Mouse (Mus musculus) gastrocnemius, adult 18-20 months (tissue): ENCODE measurements around the gene Dusp5. TPM values are rescaled to one million over a fixed set of nuclear protein-coding genes. Genes with fewer than 3 reads are reported as not detected.

Experiments used
- DNase-seq: peaks from one replicate; pipeline ENCODE4 v3.0.0; 2021; ENCODE audit warnings: low spot score
- total RNA-seq, 2 experiments: library from RNA; stranded (reverse); gene quantifications; 2 replicates each; pipeline ENCODE4 v1.2.3; 2021

The Dusp5 gene
- total RNA-seq, 2 experiments from 2014 or later = 0.84 to 1.2 TPM

DNA sequence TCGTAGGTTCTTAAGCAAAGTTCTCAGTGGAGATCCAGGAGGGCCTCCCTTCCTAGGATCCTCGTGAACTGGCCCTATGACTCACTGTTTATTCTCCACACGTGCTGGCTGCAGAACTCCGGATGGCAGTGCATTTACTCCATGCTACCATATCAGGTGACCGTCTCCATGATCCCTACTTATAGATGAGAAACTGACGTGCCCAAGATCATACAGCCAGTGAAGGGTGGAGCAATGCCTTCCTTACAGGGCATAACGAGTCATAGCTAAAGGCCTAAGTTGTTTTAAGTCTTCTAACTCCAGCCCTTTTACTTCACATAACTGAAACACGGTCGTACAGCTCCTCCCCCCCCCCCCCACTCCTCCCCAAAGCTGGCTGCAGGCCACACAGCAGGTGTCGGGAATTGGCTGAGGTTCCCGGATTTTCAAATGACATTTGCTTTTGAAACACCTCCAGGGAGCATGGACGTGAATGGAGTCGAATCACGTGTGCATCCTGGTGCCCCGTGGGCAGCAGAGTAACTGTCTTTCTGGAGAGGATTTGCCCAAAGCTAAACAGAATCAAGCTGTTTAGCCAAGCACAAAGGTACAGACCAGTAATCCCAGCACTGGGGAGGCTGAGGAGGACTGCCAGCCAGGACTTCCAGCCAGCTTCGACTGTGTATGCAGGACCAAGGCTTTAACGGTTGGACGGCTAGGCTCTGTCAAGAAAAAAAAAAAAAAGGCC is 11.4 kb upstream of the Dusp5 start:
- DNase-seq = no peak

DNA sequence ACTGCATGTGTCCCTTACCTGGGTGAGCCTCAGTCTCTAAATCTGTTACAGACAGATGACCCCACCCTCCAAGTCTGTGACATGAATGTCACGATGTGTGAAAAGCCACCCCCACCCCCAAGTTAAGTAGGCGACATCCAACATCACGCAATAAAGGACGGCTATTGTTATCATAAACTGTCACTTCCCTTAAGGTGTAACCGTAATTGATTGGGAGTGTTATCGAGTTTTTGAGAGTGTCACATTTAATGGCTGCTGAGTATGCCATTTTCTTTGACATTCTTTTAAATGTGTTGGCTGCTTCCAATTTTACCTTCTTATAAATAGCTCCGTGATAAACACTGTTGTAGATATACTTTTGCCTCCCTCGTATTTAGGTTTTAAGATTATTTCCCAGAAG is 9.4 kb upstream of the Dusp5 start:
- DNase-seq = no peak

DNA sequence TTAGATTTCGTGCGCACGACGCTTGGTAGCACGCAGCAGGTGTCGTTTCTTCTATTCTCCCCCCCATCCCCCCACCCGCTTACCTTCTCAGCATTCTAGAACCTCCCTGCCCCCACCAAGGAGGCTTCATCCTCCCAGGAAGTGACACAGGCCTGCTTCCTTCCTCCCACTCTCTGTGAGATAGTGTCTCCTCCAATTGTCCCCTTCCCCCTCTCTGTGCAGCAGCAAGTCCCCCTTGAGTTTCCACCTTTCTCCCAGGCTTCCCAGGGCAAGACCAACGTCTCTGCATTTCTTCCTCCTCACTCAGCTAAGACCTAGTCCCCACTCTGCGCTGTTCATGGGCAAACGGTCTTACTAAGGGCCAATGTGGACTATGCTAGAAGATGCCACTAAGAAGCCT is 8.9 kb upstream of the Dusp5 start:
- no peak for DNase-seq

DNA sequence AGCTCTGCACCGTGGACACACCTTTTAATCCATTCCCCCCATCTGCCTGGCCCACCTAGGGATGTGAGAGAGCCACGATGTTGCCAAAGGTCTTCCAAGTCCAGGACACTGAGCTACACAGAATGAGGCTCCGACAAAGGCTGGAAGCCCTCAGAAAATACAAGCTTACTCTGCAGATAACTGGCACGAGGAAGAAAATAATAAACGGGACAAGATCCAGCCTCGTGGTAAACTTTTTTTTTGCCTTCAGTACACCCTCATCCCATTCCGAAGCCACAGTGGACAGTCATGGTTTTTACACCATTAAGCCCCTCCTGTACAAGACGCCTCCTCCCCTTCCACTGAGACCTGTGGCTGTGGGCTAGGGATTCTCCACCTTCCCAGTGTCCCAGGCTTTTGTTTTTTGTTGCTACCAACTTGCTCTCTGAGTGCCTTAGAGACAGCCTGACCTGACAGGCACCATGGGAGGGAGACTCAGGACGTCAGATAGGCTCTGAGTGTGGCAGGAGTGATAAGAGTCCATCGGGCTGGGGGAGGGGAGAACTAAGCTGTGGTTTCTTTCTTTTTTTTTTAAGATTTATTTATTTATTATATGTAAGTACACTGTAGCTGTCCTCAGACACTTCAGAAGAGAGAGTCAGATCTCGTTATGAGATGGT is 7.6 kb upstream of the Dusp5 start:
- no peak for DNase-seq

DNA sequence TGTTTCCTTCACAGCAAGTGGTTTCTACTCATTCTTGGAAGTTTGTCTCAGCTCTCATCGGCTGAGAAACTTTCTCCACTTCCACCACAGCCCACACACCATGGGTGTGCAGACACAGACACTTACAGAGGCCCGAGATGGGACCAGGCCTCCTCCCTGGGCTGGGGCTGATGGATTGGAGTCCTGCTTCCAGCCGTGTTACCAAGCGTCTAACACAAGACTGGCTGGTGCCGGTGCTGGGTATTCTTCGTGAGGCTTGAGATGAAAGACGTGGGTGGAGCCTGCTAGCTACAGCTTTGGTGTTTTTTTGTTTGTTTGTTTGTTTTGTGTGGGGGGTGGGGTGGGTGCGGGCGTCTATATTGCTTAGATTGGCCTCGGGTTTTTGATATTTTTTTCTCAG is 1.4 kb upstream of the Dusp5 start:
- no peak for DNase-seq

DNA sequence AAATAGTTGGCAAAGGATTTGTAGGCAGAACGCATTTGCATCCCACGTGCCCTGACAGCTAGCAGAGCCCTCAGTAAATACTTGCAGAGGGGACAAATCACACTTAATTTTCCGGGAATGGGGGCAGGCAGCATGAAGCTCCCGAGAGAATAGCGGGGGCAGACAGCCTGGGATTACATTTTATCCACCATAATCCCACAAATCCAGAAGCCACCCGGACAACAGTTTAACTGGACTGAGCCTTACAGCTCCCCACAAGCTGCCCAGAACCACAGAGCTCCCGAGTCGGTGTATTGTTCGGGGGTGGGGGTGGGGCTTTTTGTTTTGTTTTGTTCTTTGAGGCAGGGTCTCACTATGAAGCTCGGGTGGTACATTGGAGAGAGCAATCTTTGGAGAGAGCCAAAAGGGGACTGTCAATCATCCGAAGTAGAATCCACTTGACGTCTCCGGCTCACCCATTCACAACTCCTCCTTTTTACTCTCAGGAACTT is 733 bp upstream of the Dusp5 start:
- DNase-seq = no peak

DNA sequence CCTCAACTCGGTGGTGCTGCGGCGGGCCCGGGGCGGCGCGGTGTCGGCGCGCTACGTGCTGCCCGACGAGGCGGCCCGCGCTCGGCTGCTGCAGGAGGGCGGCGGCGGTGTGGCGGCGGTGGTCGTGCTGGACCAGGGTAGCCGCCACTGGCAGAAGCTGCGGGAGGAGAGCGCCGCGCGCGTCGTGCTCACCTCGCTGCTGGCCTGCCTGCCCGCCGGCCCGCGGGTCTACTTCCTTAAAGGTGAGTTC is 471 bp downstream of the Dusp5 start:
- DNase-seq = no peak

DNA sequence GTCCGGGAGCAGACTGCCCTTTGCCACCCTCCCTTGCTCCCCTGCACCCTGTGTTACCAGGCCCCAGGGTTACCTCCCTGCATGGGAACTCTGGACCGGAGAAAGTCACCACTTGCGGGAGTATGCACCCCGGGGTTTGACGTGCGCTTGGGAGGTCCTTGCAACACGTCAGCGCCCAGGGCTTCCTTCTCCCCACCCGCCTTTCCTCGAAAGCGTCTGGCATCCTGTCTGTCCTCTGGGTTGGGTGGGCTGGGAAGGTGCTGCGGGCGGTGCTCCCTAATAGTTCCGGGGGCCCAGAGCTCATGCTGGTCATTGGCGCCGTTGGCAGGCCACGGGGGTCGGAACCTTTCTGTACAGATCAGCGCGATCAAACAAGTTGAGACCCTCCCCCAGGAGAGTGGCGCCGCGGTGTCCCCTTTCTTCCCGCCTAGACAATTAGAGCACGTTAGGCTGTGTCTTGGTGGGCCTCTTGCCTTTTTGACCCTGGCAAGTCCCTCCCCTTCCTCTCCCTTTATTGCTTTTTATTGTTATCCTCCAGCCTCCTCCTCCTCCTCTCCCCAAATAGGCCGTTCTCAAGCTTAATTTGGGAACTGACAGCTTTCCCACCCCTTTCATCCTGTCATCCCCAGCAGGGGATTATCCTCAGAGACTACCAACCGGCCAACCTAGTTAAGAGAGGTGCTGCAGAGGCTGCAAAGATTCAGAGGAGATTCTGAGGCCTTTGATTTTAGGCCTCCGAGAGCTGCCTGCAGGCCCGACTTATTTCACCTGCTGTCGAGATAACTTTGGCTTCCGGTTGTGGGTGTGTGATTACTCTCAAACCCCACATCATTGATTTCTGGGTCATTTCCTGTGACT is 1.0 kb downstream of the Dusp5 start:
- DNase-seq = no peak

DNA sequence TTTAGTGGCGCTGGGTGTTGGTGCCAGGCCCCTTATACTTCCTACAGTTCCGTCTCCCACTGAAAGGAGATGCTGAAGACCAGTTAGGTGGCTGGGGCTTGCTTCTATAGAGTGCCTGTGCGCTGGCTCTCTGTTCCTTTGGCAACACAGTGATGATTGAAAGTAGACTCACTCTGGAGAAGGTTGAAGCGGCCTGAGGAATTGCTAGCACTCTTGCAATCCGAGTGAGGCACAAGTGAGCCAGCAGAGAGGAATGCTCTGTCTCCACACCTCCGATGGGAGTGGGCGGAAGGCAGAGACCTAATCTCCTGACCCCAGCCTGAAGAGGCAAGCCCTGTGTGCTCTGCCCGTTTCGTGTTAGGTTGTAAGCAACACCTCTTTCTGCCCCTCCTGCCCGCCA is 2.5 kb downstream of the Dusp5 start:
- no peak for DNase-seq

DNA sequence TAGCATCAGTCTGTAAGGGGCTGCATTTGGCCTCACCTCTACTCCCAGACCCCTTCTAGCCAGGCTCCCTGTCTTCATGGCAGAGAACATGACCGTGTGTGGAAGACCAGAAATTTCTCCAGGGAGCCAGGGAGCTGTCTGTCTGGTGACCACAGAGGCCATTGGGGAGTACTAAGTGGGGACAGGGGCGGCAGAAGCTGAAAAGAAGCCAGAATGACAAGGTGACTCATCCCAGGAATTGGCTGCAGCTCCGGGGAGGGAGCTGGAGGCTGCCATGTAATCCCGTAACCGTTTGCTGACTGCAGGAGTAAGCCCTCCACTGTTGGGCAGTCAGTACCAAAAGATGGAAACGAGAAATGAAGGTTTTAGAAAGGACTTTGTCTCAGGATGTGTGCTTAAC is 3.1 kb downstream of the Dusp5 start:
- no peak for DNase-seq

DNA sequence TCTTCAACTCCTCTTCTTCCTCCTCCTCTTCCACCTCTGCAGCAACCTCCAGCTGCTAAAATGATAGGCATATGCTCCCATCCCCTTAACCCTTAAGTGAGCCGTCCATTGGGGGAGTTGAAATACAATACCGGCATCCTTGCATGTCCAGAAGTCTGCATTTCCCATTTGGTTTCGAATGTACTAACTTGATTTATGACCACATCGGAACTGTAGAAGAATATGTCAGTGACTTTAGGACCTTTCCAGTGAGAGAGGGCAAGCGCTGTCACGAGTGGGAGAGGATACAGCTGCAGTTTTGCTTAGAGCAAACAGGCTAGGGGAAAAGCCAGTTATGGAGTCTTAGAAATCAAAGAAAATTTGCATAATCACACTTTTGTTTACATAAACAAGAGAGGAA is 3.8 kb downstream of the Dusp5 start:
- no peak for DNase-seq

DNA sequence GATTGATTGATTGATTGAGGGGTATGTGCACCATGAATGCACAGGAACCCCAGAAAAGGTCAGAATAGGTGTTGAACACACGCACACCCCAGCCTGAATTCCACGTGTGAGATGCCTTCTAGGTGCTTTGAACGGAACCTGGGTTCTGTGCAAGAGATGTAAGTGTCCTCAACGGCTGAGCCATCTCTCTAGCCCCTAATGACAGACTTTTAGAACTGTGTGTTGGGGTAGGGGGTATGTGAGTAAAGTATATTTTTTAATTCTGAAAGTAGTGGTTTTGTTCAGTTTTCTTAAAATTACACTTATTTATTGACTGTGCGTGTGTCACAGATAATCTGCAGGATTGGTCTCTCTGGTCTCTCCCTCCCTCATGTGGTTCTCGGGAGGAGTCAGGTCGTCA is 4.3 kb downstream of the Dusp5 start:
- DNase-seq = no peak

DNA sequence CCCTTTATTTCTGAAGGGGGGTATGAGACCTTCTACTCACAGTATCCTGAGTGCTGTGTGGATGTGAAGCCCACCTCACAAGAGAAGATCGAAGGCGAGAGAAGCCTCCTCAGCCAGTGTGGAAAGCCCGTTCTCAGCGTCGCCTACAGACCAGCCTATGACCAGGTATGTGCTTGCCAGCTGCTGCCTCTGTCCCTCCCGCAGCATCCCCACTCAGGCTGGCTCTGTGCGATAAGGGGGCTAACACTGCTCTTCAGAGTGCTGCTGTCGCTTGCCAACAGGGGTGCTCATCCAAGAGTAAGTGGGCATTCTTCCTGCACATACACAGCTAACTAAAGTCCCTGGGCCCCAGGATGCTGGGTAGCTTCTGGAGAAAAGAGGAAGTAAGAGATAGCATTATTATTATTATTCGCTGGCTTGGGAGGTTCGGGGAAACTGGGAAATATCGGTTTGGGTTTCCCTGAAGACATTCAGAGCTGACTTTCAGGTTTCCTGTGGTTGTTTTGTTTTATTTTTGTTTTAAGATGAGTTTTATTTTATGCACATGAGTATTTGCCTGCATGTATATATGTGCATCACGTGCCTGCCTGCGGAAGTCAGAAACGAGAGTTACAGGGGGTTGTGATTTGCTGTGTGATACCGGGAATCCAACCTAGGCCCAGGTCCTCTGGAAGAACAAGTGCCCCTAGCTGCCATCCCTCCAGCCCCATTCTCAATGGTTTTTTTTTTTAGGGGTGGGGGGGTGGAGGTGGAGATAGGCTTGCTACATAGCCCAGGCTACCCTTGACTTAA is 5.1 kb downstream of the Dusp5 start:
- DNase-seq = no peak

DNA sequence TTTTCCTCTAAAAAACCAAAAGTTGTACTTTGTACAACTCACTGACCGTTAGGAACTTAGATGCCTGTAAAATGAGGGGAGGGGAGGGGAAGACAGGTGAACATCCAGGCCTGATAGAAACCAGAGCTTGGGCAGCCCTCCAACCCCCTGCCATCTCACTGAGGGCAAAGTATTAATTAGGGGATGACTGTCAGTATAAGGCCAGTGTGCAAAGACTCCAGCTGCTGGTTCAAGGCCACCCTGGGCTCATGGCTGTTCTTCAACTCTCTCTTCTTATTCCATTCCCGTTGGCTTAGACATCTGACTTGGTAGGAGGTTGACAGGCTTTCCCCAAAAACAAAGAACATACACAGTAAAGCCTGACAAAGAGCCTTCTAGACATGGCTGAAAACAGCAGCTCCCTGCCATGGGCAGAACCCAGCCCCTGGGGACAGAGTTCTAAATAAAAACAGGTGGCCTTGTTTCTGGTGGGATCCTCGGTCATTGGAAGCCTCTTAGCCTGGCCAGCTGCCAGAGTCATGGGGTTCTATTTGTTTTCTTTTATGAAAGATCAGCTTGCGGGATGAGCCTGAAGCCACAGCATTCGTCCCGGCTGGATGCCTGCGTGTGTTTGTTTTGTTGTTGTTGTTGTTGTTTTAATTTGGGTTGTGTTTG is 6.0 kb downstream of the Dusp5 start:
- no peak for DNase-seq

DNA sequence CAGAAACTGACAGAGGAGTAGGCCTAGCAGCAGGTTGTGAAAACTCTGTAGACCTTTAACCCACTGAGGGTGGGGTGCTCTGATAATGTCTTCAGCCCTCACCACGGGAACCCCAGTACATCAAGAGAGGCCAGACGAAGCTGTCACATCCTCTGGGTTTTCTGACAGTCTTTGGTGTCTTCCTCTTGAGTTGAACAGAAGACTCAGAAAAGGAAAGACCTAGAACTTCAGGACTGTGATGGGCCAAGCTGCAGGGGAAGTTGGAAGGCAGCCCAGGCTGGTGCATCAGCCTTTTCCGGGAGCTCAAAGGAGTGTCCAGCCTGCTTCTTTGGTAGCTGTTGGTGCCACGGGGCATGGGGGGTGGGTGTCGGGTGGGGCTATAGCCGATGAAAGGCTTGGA is 6.5 kb downstream of the Dusp5 start:
- no peak for DNase-seq

DNA sequence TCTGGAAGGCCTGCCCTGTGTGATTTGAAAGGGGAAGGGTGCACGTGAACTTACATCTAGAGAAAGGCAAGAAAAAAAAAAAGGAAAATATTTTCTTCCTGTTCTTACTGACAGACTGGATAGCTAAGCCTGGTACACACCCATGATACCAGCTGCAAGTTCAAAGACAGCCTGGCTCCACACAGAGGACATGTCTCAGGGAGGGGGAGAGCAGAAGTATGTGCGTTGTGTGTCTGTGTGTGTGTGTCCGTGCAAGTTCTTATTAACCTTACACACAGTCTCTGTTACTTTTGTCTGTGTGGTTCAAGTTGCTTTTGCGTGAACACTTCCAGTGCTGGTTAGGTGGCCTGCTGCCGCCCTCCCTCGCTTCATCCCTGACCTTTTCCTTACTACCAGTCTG is 7.3 kb downstream of the Dusp5 start:
- no peak for DNase-seq

DNA sequence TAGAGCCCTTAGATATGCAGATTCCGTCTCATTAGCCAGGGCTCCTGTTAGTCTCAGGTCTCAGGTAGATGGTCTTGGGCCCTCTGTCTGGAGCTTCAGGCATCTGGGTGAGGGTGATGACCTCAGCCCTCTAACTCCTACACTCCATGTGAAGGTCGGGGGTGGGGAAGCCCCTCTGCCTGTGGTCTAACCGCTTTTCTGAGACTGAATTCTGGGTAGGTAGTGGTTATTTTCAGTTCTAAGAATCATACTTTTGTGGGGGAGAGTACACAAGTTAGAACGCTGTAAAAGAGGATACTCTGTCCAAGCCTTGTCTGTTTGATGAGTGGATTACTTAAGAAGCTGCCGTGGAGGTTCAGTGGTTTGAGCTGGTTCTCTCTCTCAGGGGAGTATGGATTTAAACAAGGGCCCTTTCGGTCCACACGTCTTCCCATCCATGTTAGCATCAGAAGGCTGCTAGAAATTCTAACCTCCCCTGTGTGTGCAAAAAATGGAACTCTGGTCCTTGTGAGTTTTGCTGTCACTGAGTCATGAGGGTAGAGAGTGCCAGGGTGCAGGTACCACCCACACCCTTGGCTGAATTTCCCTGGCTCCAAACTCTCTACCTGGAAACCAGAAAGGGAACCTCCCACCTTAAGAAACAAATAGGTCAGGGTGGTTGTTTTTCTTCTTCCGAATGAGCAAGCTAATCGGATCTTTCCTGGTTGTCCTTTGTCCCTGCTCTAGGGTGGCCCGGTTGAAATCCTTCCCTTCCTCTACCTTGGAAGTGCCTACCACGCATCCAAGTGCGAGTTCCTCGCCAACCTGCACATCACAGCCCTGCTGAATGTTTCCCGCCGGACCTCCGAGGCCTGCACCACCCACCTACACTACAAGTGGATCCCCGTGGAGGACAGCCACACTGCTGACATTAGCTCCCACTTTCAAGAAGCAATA is 8.1 kb downstream of the Dusp5 start:
- DNase-seq = no peak

DNA sequence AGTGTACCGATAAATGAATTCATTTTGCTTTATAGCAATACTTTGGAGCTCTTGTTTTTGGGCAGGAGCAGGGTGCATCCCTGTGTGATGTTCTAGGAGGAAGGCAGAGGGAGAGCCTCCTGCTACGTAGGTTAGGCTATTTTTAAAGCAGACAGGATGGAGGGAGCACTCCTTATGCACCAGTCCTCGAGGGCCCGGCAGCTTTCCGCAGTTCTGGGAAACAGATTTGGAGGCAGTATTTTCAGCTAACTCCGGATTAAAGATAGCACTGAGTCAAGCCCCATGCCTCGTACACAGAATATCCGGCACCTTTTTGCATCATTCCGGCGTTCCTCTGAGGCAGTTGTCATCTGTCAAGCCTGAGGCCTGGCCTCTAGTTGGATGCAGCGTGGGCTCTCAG is 9.1 kb downstream of the Dusp5 start:
- no peak for DNase-seq

DNA sequence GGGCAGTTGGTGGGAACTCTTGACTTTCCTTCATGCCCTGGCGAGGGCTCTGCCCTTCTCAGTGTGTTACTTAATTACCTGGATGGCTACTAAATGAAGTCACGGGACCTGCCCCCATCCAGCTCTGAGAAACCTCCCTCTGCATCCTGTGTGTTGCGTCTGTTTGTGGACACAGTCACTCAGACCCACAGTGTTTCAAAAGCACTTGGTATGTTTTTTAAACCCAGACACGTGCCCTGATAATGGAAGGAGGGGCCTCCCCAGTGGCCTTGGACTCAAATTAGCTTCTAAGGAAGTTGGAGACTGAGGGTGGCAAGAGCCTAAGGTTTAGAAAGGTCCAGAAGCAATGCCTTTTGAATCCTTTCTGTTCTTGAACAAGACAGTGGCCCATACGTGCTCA is 9.9 kb downstream of the Dusp5 start:
- no peak for DNase-seq

DNA sequence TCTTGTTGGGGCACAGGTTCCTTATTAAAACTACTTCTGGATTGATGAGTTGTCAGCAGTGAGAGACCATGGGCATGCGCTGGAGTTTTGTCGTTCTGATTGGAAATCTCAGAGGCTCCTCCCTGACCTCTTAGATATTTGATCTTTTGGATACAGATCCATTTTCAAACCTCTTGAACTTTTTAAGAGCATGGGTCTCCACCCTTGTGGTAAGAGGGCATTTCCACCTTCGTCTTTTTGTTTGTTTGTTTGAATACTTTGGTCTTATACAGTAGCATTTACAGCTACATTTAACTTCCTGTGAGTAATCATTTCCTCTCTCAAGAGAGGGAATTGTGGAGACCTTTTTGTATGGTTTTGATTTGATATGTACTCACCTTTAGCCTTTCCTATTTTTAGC is 10.4 kb downstream of the Dusp5 start:
- DNase-seq = no peak
